Mouse (Mus musculus) spleen, adult 2 months (tissue): ENCODE data around the gene Hlx.

Source experiments
- CTCF ChIP-seq: fragments of 200-500 bp; IDR thresholded peaks from 2 replicates; pipeline ENCODE4 v1.5.1; 2011; ENCODE audit warnings: mild to moderate bottlenecking, inconsistent platforms; ENCODE audit not compliant: insufficient read depth, insufficient read length, insufficient replicate concordance; ENCODE audit errors: extremely low read depth
- POLR2A ChIP-seq: fragments of 200-500 bp; IDR thresholded peaks from 2 replicates; pipeline ENCODE4 v1.6.1; 2011; ENCODE audit warnings: low read depth, low read length, inconsistent platforms

DNA sequence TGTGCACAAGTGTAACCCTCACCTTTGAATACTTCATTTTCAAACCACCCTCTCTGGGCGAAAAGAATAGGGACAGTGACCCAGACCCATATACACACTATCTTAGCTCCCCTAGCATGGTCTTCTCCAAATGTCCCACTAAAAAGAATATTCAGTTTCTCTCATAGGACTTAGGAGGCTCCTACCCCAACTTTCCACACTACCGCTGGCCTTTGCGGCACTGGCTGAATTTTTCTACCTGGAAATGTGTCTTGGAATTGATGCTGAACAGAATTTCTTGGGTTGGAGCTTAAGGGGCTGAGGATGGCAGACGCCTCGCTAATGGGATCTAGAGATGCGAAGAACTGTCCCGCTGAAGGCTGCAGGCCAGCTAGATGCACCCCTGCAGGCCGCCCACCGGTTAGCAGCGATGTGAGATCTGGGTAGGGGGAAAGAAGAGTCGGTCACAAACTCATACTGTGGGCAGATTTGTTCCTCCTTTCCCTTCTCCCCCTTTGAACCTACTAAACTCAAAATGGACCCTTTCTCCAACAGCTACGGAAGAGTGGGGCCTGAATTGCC is 1.9 kb downstream of the Hlx start:
- no peak for TF ChIP-seq CTCF
- no peak for TF ChIP-seq POLR2A
